ENCODE assay signal across 16 mouse cellular contexts in the genomic region with DNA sequence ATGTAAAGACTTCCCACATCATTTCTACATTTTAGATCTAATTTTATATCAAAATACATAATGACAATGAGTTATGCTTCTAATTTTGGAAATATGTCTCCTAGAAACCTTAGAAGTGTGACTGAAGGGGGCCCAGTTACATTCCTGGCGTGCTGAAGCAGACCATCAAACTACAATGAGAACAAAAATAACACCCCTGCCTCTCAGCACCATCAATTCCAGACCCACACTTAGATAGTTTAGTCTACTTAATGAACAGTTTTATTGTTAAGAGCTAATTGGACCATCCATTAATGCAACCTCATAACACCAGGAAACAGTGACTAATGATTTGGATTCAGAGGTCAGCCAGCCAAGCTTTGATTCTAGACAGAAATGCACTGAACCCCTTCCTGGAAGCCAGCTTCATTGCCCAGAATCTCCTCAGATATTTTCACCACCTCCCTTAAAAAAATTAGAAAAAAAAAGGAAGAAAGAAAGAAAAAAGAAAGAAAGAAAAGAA.
"Had no signal": no experiment of that assay in that cellular context is flagged by ENCODE, and none has a peak within 500 bp of the region (broad histone marks: within the 10 kb centered on the region; RNA-seq: fewer than 3 reads in every experiment).

No protein-coding gene starts in this region.

- H3K4me2 ChIP-seq: liver, embryonic 13.5 days; midbrain, embryonic 11.5 days; stomach, embryonic 15.5 days had no signal

- H3K4me1 ChIP-seq: liver, embryonic 13.5 days; stomach, embryonic 15.5 days had no signal

- H3K36me3 ChIP-seq: liver, embryonic 13.5 days; stomach, embryonic 15.5 days had no signal

- H3K27me3 ChIP-seq: liver, embryonic 13.5 days; stomach, embryonic 15.5 days had no signal

- H3K9ac ChIP-seq: liver, embryonic 13.5 days; stomach, embryonic 15.5 days had no signal

- DNase-seq: kidney, adult 8-10 months; kidney, postnatal 10 days; layer of hippocampus, adult 9-11 months; liver, embryonic 13.5 days; lung, adult 2 months; lung, postnatal 14 days; lung, postnatal 4 days; midbrain, embryonic 14.5 days; right cerebral cortex, postnatal 25 days; spleen, adult 18-20 months; thymus, postnatal 25 days had no signal

- ATAC-seq: intestine, postnatal 0 days had no signal

- H3K9me3 ChIP-seq: liver, embryonic 13.5 days; stomach, embryonic 15.5 days had no signal

- H3K27ac ChIP-seq: layer of hippocampus, adult 2 months; left cerebral cortex, adult 2 months; liver, embryonic 13.5 days; stomach, embryonic 15.5 days had no signal

- H3K4me3 ChIP-seq: layer of hippocampus, adult 2 months; left cerebral cortex, adult 2 months; liver, embryonic 13.5 days; stomach, embryonic 15.5 days had no signal
